ENCODE assay signal across 8 mouse cellular contexts in genomic region chr12:27599149-27599548, GRCm38 (mm10).
A peak's percentile ranks its signal among the peaks of the same experiment; 100 is the strongest.
DNase-seq lines count a peak whose midpoint lies in the region; ATAC-seq and TF ChIP-seq lines count a peak whose summit lies in the region.

No protein-coding gene starts in this region.

- 0 out of 2 replicates have a peak, but pooled peaks cover 2% of the 10 kb centered on the region for H3K27me3 ChIP-seq in liver, adult 2 months (ENCODE audit: control insufficient read depth, insufficient read depth, low read length)
- no peaks in the 10 kb centered on the region for H3K27me3 ChIP-seq in liver, embryonic 11.5 days (replicated peaks; ENCODE audit: control insufficient read depth, insufficient read depth, low read length)
- no peaks in the 10 kb centered on the region for H3K27me3 ChIP-seq in cerebellum, adult 2 months (ENCODE audit: control insufficient read depth, insufficient read depth, low read length)
- H3K27me3 ChIP-seq in lung, postnatal 0 days (replicated peaks; ENCODE audit: insufficient read depth, low read length), result no peaks in the 10 kb centered on the region

- peak; percentile 90 for TF ChIP-seq CTCF in liver, adult 2 months (IDR thresholded peaks at IDR 0.05; ENCODE audit: low read depth, low read length)
- peak; percentile 42; the same call in 1 of the 2 replicates for TF ChIP-seq CTCF in cerebellum, adult 2 months (IDR thresholded peaks at IDR 0.05; ENCODE audit: borderline replicate concordance, insufficient read depth, low read depth, low read length)
- peak; percentile 88 for TF ChIP-seq CTCF in lung, postnatal 0 days (IDR thresholded peaks at IDR 0.05)

- DNase-seq in liver, adult 2 months (ENCODE audit: extremely low read depth, low read depth, low spot score), result peak; percentile 8
- no peak for DNase-seq in liver, embryonic 11.5 days (ENCODE audit: low spot score)
- DNase-seq in cerebellum, adult 2 months, result peak; percentile 14 to 26
- DNase-seq in frontal cortex, adult 2 months (ENCODE audit: extremely low spot score in 1 of 2, low spot score in 1 of 2), result peak; percentile 10 to 82
- DNase-seq in kidney, postnatal 36 days, result peak; percentile 27 to 82
- DNase-seq in lung, postnatal 0 days (ENCODE audit: low spot score), result peak; percentile 55
- DNase-seq in right cerebral cortex, postnatal 36 days (ENCODE audit: low spot score in 2 of 2), result peak; percentile 19 to 29
- no peak for DNase-seq in natural killer cell, adult 2 months (ENCODE audit: low spot score in 2 of 2)

- H3K36me3 ChIP-seq in liver, adult 2 months (ENCODE audit: control insufficient read depth, insufficient read depth, low read length), result no peaks in the 10 kb centered on the region
- H3K36me3 ChIP-seq in liver, embryonic 11.5 days (ENCODE audit: control insufficient read depth, insufficient read depth, low read length), result no peaks in the 10 kb centered on the region
- H3K36me3 ChIP-seq in lung, postnatal 0 days (ENCODE audit: insufficient read depth, low read length), result no peaks in the 10 kb centered on the region

- H3K27ac ChIP-seq in liver, adult 2 months (replicated peaks; ENCODE audit: insufficient read depth, low read depth, low read length), result no peak overlapping the region
- no peak overlapping the region for H3K27ac ChIP-seq in liver, embryonic 11.5 days (ENCODE audit: low read depth, low read length)
- no peak overlapping the region for H3K27ac ChIP-seq in cerebellum, adult 2 months (ENCODE audit: insufficient read depth, low read length)
- no peak overlapping the region for H3K27ac ChIP-seq in lung, postnatal 0 days (ENCODE audit: low read length)

- no peak for TF ChIP-seq POLR2A in liver, adult 2 months (IDR thresholded peaks at IDR 0.05; ENCODE audit: extremely low read depth, insufficient read depth, low read length)
- no peak for TF ChIP-seq POLR2A in cerebellum, adult 2 months (IDR thresholded peaks at IDR 0.05; ENCODE audit: borderline replicate concordance, insufficient read depth, low read length)

- no peaks in the 10 kb centered on the region for H3K79me2 ChIP-seq in liver, adult 2 months (ENCODE audit: control insufficient read depth, insufficient read depth, low read length)

- H3K4me3 ChIP-seq in liver, adult 2 months (ENCODE audit: insufficient read depth, low read depth, low read length), result no peak overlapping the region
- no peak overlapping the region for H3K4me3 ChIP-seq in liver, embryonic 11.5 days (ENCODE audit: low read depth, low read length)
- no peak overlapping the region for H3K4me3 ChIP-seq in cerebellum, adult 2 months (replicated peaks; ENCODE audit: insufficient read depth, low read depth, low read length)
- no peak overlapping the region for H3K4me3 ChIP-seq in lung, postnatal 0 days (ENCODE audit: low read depth, low read length)

- no peak for ATAC-seq in liver, embryonic 11.5 days (replicated peaks; ENCODE audit: low FRiP score)
- no peak; the same call in 1 of the 2 replicates for ATAC-seq in lung, postnatal 0 days

- no peak overlapping the region for H3K4me2 ChIP-seq in liver, embryonic 11.5 days
- no peak overlapping the region for H3K4me2 ChIP-seq in lung, postnatal 0 days (replicated peaks; ENCODE audit: low read depth, low read length)

- no peaks in the 10 kb centered on the region for H3K4me1 ChIP-seq in liver, adult 2 months (ENCODE audit: control insufficient read depth, insufficient read depth, low read length)
- no peaks in the 10 kb centered on the region for H3K4me1 ChIP-seq in liver, embryonic 11.5 days (replicated peaks; ENCODE audit: control insufficient read depth, insufficient read depth, low read length)
- no peaks in the 10 kb centered on the region for H3K4me1 ChIP-seq in cerebellum, adult 2 months (ENCODE audit: control insufficient read depth, insufficient read depth, low read length)
- H3K4me1 ChIP-seq in lung, postnatal 0 days (ENCODE audit: insufficient read depth, low read depth, low read length), result no peaks in the 10 kb centered on the region

- TF ChIP-seq EP300 in lung, postnatal 0 days (IDR thresholded peaks at IDR 0.05), result no peak

- WGBS in liver, adult 2 months, result 26% methylated on average over 8 of the region's 8 CpGs
- 25% methylated on average over 8 of the region's 8 CpGs for WGBS in liver, embryonic 11.5 days
- 16% methylated on average over 8 of the region's 8 CpGs for WGBS in cerebellum, adult 2 months
- WGBS in lung, postnatal 0 days, result 25% methylated on average over 8 of the region's 8 CpGs

- no peak overlapping the region for H3K9ac ChIP-seq in liver, adult 2 months (ENCODE audit: low read depth, low read length)
- no peak overlapping the region for H3K9ac ChIP-seq in liver, embryonic 11.5 days (ENCODE audit: low read depth, low read length)
- H3K9ac ChIP-seq in lung, postnatal 0 days (replicated peaks; ENCODE audit: low read depth), result no peak overlapping the region

- H3K9me3 ChIP-seq in liver, embryonic 11.5 days (ENCODE audit: control insufficient read depth, low read length), result no peaks in the 10 kb centered on the region
- H3K9me3 ChIP-seq in lung, postnatal 0 days (ENCODE audit: low read length), result no peaks in the 10 kb centered on the region

Comparison
In these comparisons a context has a peak if more than half of its experiments do, and no peak if none do; other contexts are left out.
1. DNase-seq: peak in liver, adult 2 months (single experiment), cerebellum, adult 2 months (2 of 2), frontal cortex, adult 2 months (2 of 2), kidney, postnatal 36 days (2 of 2), lung, postnatal 0 days (single experiment) and right cerebral cortex, postnatal 36 days (2 of 2); none in liver, embryonic 11.5 days (single experiment) and natural killer cell, adult 2 months (0 of 2).
2. Peak in every context shown above with its lines, with median percentiles within 50 percentile points of each other: CTCF ChIP-seq.